Mouse (Mus musculus) right cerebral cortex, postnatal 36 days (tissue): Measurements from ENCODE around the gene Nxnl2.

Experiments used
- DNase-seq, 2 experiments: peaks; one replicate each; pipeline ENCODE4 v3.0.0; 2022; ENCODE audit warnings: low spot score in 2 of 2, mixed read lengths in 1 of 2

Gene Nxnl2

GRCm38 (mm10) chr13:51170691-51171680 is at the start of gene Nxnl2:
TSS of gene Nxnl2 (plus strand) at chr13:51171022.
- DNase-seq, result no peak

- DNase-seq, result no peak
Measured at GRCm38 (mm10) chr13:51121966-51122365, 48.9 kb upstream of the Nxnl2 start.

- DNase-seq, result no peak
Measured at GRCm38 (mm10) chr13:51122771-51123170, 48.1 kb upstream of the Nxnl2 start.

GRCm38 (mm10) chr13:51125357-51125756 is 45.5 kb upstream of the Nxnl2 start:
- DNase-seq, result no peak

GRCm38 (mm10) chr13:51127906-51128305 is 42.9 kb upstream of the Nxnl2 start:
- DNase-seq, result no peak

- DNase-seq, result no peak
Measured at GRCm38 (mm10) chr13:51128417-51128816, 42.4 kb upstream of the Nxnl2 start.

- DNase-seq, result peak in 1 of 2 experiments; percentile 39
Measured at GRCm38 (mm10) chr13:51131179-51131578, 39.6 kb upstream of the Nxnl2 start.

GRCm38 (mm10) chr13:51136315-51136714 is 34.5 kb upstream of the Nxnl2 start:
- no peak for DNase-seq

GRCm38 (mm10) chr13:51136996-51137701 is 33.7 kb upstream of the Nxnl2 start:
- DNase-seq, result no peak

GRCm38 (mm10) chr13:51137702-51138031 is 33.2 kb upstream of the Nxnl2 start:
- DNase-seq, result no peak

GRCm38 (mm10) chr13:51147106-51147505 is 23.7 kb upstream of the Nxnl2 start:
- DNase-seq, result no peak

GRCm38 (mm10) chr13:51152966-51153669 is 17.7 kb upstream of the Nxnl2 start:
- DNase-seq, result no peak

GRCm38 (mm10) chr13:51153670-51154030 is 17.2 kb upstream of the Nxnl2 start:
- no peak for DNase-seq

- DNase-seq, result no peak
Measured at GRCm38 (mm10) chr13:51155178-51156013, 15.4 kb upstream of the Nxnl2 start.

- DNase-seq, result no peak
Measured at GRCm38 (mm10) chr13:51156014-51156386, 14.8 kb upstream of the Nxnl2 start.

GRCm38 (mm10) chr13:51157291-51157690 is 13.5 kb upstream of the Nxnl2 start:
- DNase-seq, result no peak

GRCm38 (mm10) chr13:51161672-51162071 is 9.2 kb upstream of the Nxnl2 start:
- DNase-seq, result no peak

- DNase-seq, result no peak
Measured at GRCm38 (mm10) chr13:51162246-51162645, 8.6 kb upstream of the Nxnl2 start.

- no peak for DNase-seq
Measured at GRCm38 (mm10) chr13:51166711-51167110, 4.1 kb upstream of the Nxnl2 start.

- no peak for DNase-seq
Measured at GRCm38 (mm10) chr13:51170215-51170614, 607 bp upstream of the Nxnl2 start.

GRCm38 (mm10) chr13:51172601-51173000 is 1.8 kb downstream of the Nxnl2 start:
- no peak for DNase-seq
